Mouse (Mus musculus): ENCODE measurements around the gene Sun2. TPM values are rescaled to one million over a fixed set of nuclear protein-coding genes. Genes with fewer than 3 reads are reported as not detected.
A peak's percentile ranks its signal among the peaks of the same experiment; 100 is the strongest.

Gene Sun2
- polyA plus RNA-seq, 1 experiment = 18.5 TPM

DNA sequence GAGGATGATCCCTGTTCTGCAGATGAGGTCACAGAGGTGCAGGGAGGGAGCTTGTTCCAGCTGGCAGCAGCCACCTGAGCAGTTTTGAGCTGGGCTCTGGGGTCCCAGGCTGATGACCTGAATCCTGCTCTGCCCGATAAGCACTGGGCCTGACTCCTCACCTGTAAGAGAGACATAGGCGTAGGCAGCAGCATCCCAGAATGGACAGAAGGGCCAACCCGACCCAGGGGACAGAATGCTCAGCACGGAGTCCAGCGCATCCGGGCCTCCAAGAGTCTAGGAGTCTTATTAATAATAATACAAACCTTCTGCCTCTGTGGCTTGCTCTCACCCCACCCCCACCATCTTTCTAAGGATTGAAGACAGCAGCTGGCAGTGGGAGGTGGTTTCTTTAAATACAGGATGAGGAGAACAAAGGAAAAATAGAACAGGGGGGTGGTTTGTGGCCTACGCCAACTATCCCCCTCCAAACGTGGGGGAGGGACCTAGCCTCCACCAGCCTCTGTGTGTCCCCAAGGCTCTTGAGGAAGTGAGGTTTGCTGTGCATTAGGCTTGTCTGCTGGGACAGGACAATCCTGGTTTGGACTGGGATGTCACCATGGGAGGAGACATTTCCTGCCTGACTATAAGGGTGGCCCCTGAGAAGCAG is 13.8 kb upstream of the Sun2 start:
- TF ChIP-seq POLR2A (IDR thresholded peaks at IDR 0.05; ENCODE audit: low read depth, low read length) = no peak
- no peak for TF ChIP-seq CTCF (IDR thresholded peaks at IDR 0.05; ENCODE audit: extremely low read depth, insufficient read length, insufficient replicate concordance, low read depth, low read length)
- Histone ChIP-seq H3K4me1 (ENCODE audit: control insufficient read depth, insufficient read depth, insufficient read length, low read length) (no peaks in the 10 kb centered on the region), H3K27ac (ENCODE audit: insufficient read depth, low read depth, low read length) (no peak overlapping the region), H3K36me3 (ENCODE audit: control insufficient read depth, insufficient read depth, low read length) (no peaks in the 10 kb centered on the region), H3K4me3 (ENCODE audit: low read depth, low read length) (no peak overlapping the region), H3K27me3 (ENCODE audit: control insufficient read depth, insufficient read depth, low read length) (no peaks in the 10 kb centered on the region)
- WGBS = 82% methylated on average over 8 of the region's 8 CpGs

DNA sequence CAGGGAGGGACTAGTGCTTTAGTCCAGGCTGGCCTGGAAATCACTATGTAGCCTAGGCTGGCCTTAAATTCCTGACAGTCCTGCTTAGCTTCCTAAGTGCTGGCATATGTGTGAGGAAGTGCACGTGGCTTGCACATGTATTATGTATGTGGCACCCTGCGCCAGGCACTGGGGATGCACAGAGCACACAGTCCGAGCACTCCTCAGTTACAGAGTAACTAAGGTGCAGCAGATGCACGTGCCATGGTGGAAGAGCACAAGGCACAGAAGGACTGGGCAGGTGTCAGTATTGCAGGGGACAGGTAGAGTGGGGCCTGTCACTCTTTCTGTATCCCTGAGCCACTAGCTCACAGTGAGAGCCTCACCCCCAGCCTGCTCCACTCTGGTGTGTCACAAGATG is 12.8 kb upstream of the Sun2 start:
- H3K36me3 ChIP-seq (ENCODE audit: control insufficient read depth, insufficient read depth, low read length) = no peaks in the 10 kb centered on the region
- no peaks in the 10 kb centered on the region for H3K27me3 ChIP-seq (ENCODE audit: control insufficient read depth, insufficient read depth, low read length)
- H3K4me1 ChIP-seq (ENCODE audit: control insufficient read depth, insufficient read depth, insufficient read length, low read length) = no peaks in the 10 kb centered on the region
- H3K27ac ChIP-seq (ENCODE audit: insufficient read depth, low read depth, low read length) = no peak overlapping the region
- no peak overlapping the region for H3K4me3 ChIP-seq (ENCODE audit: low read depth, low read length)
- TF ChIP-seq CTCF (IDR thresholded peaks at IDR 0.05; ENCODE audit: extremely low read depth, insufficient read length, insufficient replicate concordance, low read depth, low read length) = no peak
- no peak for TF ChIP-seq POLR2A (IDR thresholded peaks at IDR 0.05; ENCODE audit: low read depth, low read length)
- WGBS = 70% methylated on average over 4 of the region's 4 CpGs

DNA sequence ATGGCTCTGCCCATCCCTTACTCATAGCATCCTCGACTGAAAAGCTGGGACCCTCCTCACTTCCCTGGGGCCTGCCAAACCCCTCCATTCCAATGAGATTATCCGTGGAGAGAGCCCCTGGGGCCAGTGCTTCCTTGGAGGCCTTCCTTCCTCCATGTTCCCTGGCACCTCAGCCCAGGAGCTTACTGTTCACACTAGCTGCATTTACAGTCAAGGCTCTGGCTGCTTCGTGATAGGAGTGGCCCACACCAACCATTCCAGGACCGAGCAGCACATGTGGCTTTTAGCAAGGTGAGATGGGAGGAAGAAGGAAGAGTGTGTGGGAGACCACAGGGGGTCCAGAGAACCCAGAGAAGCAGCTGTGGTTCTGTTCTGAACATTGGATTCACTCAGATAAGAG is 11.5 kb upstream of the Sun2 start:
- no peaks in the 10 kb centered on the region for H3K36me3 ChIP-seq (ENCODE audit: control insufficient read depth, insufficient read depth, low read length)
- H3K4me1 ChIP-seq (ENCODE audit: control insufficient read depth, insufficient read depth, insufficient read length, low read length) = no peaks in the 10 kb centered on the region
- H3K27ac ChIP-seq (ENCODE audit: insufficient read depth, low read depth, low read length) = no peak overlapping the region
- H3K27me3 ChIP-seq (ENCODE audit: control insufficient read depth, insufficient read depth, low read length) = no peaks in the 10 kb centered on the region
- no peak overlapping the region for H3K4me3 ChIP-seq (ENCODE audit: low read depth, low read length)
- TF ChIP-seq POLR2A (IDR thresholded peaks at IDR 0.05; ENCODE audit: low read depth, low read length) = no peak
- TF ChIP-seq CTCF (IDR thresholded peaks at IDR 0.05; ENCODE audit: extremely low read depth, insufficient read length, insufficient replicate concordance, low read depth, low read length) = no peak
- 66% methylated on average over 4 of the region's 4 CpGs for WGBS

DNA sequence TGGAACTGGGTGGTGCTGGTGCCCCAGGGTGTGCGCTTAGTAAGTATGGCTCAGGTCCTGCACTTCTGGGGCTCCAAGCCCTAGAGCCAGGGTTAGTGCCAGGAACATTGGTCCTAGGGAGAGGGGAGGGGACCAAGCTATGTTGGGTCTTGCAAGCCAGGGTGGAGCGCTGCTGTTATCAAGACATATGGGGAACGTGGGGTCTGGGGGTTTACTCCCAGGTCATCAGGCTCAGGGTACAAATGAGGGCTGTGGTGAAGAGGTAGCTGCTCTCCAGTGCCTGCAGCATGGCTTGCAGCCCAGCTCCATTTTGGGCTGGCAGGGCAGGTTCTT is 11.1 kb upstream of the Sun2 start:
- no peak overlapping the region for H3K4me3 ChIP-seq (ENCODE audit: low read depth, low read length)
- H3K36me3 ChIP-seq (ENCODE audit: control insufficient read depth, insufficient read depth, low read length) = no peaks in the 10 kb centered on the region
- H3K27ac ChIP-seq (ENCODE audit: insufficient read depth, low read depth, low read length) = no peak overlapping the region
- H3K4me1 ChIP-seq (ENCODE audit: control insufficient read depth, insufficient read depth, insufficient read length, low read length) = no peaks in the 10 kb centered on the region
- no peak for TF ChIP-seq POLR2A (IDR thresholded peaks at IDR 0.05; ENCODE audit: low read depth, low read length)
- TF ChIP-seq CTCF (IDR thresholded peaks at IDR 0.05; ENCODE audit: extremely low read depth, insufficient read length, insufficient replicate concordance, low read depth, low read length) = no peak
- H3K27me3 ChIP-seq (ENCODE audit: control insufficient read depth, insufficient read depth, low read length) = no peaks in the 10 kb centered on the region
- 93% methylated on average over 3 of the region's 3 CpGs for WGBS

DNA sequence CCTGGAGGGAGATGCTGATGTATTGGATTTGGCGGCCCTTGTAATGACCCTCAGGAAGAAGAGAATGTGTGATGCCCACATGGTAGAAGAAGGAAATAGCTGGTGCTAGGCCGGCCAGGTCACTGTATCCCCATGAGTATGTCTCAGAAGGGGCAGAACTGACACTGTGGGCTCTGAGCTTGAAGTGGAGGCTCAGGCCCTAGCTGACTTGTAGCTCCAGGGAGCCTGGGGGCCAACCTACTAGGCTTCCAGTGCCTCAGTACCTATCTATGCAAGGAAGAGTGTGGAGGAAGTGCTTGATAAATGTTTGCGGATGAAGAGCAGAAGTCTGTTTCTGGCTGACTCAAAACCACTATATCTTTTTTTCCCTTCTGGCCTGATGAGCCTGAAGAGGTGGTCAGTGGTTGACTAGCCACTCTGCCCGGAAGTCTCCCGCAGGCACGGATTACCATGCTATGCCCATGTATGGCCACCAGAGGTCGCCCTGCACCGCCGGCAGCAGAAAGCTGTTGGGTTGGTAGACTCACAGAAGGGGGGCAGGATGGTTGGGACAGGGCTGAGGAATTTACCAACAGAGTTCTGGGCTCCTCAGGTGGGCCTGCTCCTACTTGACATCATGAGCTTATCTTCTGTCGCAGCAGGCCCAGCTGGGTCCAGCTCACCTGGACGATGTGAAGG is 10.5 kb upstream of the Sun2 start:
- TF ChIP-seq POLR2A (IDR thresholded peaks at IDR 0.05; ENCODE audit: low read depth, low read length) (no peak), CTCF (IDR thresholded peaks at IDR 0.05; ENCODE audit: extremely low read depth, insufficient read length, insufficient replicate concordance, low read depth, low read length) (peak; percentile 99)
- no peaks in the 10 kb centered on the region for H3K27me3 ChIP-seq (ENCODE audit: control insufficient read depth, insufficient read depth, low read length)
- no peaks in the 10 kb centered on the region for H3K36me3 ChIP-seq (ENCODE audit: control insufficient read depth, insufficient read depth, low read length)
- no peak overlapping the region for H3K4me3 ChIP-seq (ENCODE audit: low read depth, low read length)
- no peaks in the 10 kb centered on the region for H3K4me1 ChIP-seq (ENCODE audit: control insufficient read depth, insufficient read depth, insufficient read length, low read length)
- no peak overlapping the region for H3K27ac ChIP-seq (ENCODE audit: insufficient read depth, low read depth, low read length)
- 21% methylated on average over 11 of the region's 11 CpGs for WGBS

DNA sequence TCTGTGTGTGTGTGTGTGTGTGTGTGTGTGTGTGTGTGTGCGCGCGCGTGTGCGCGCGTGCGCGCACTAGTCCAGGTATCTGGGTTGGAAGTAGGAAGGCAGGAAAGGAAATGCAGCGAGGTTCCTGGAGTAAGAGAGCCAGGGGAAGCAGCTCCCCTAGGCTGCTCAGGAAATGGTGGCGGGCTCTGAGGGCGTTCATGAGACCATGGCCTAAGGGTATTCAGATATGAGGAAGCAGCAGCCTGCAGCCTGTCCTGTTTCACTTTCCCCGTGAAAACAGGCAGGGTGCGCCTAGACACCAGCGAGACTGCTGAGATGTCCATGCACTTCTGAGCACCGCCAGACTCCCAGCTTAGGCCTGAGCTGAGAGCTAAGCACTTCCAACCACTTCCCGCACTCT is 9.4 kb upstream of the Sun2 start:
- Histone ChIP-seq H3K27ac (ENCODE audit: insufficient read depth, low read depth, low read length) (no peak overlapping the region), H3K36me3 (ENCODE audit: control insufficient read depth, insufficient read depth, low read length) (no peaks in the 10 kb centered on the region), H3K4me1 (ENCODE audit: control insufficient read depth, insufficient read depth, insufficient read length, low read length) (no peaks in the 10 kb centered on the region), H3K27me3 (ENCODE audit: control insufficient read depth, insufficient read depth, low read length) (no peaks in the 10 kb centered on the region), H3K4me3 (ENCODE audit: low read depth, low read length) (no peak overlapping the region)
- 85% methylated on average over 17 of the region's 17 CpGs for WGBS
- no peak for TF ChIP-seq POLR2A (IDR thresholded peaks at IDR 0.05; ENCODE audit: low read depth, low read length)
- no peak for TF ChIP-seq CTCF (IDR thresholded peaks at IDR 0.05; ENCODE audit: extremely low read depth, insufficient read length, insufficient replicate concordance, low read depth, low read length)

DNA sequence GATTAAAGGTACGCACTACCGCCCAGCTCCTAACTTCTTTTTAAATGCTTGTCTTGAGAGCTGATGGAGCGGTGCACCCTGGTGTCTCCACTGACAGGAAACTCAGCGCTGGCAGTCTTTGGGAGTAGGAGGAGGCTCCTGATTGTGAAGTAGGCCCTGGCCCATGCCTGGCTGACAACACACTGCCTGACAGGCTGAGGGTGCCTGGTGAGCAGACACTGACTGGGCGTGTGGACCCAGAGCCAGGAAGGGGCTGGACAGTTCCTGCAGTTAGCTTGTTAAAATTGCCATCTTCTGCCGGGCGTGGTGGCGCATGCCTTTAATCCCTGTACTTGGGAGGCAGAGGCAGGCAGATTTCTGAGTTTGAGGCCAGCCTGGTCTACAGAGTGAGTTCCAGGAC is 7.9 kb upstream of the Sun2 start:
- H3K4me1 ChIP-seq (ENCODE audit: control insufficient read depth, insufficient read depth, insufficient read length, low read length) = no peaks in the 10 kb centered on the region
- H3K27ac ChIP-seq (ENCODE audit: insufficient read depth, low read depth, low read length) = no peak overlapping the region
- no peaks in the 10 kb centered on the region for H3K27me3 ChIP-seq (ENCODE audit: control insufficient read depth, insufficient read depth, low read length)
- no peak for TF ChIP-seq POLR2A (IDR thresholded peaks at IDR 0.05; ENCODE audit: low read depth, low read length)
- no peak for TF ChIP-seq CTCF (IDR thresholded peaks at IDR 0.05; ENCODE audit: extremely low read depth, insufficient read length, insufficient replicate concordance, low read depth, low read length)
- H3K36me3 ChIP-seq (ENCODE audit: control insufficient read depth, insufficient read depth, low read length) = no peaks in the 10 kb centered on the region
- no peak overlapping the region for H3K4me3 ChIP-seq (ENCODE audit: low read depth, low read length)
- 88% methylated on average over 8 of the region's 8 CpGs for WGBS

All from small intestine, adult 2 months (tissue).